Mouse (Mus musculus) embryonic facial prominence, embryonic 10.5 days (tissue): ENCODE measurements at regions not wholly inside any gene's neighbourhood (a gene's known extent, or its start where the extent isn't known, plus 50 kb on each side); places are given as distances from the start of the nearest gene placed in this dataset.

Experiments used
- DNase-seq: peaks from one replicate; pipeline ENCODE4 v3.0.0-alpha.2; 2017; ENCODE audit warnings: low spot score
- H3K27ac ChIP-seq: fragments of 300-500 bp; sonication (generic); replicated peaks from 2 replicates; pipeline ENCODE4 v1.5.1; 2016; ENCODE audit warnings: mild to moderate bottlenecking
- H3K27me3 ChIP-seq: fragments of 300-500 bp; sonication (generic); replicated peaks from 2 replicates; pipeline ENCODE4 v1.6.1; 2016; ENCODE audit warnings: low read depth, mild to moderate bottlenecking; ENCODE audit not compliant: poor library complexity, severe bottlenecking
- H3K36me3 ChIP-seq: fragments of 300-500 bp; sonication (generic); replicated peaks from 2 replicates; pipeline ENCODE4 v1.6.1; 2016; ENCODE audit warnings: mild to moderate bottlenecking, moderate library complexity
- H3K4me1 ChIP-seq: fragments of 300-500 bp; sonication (generic); 2 replicates; pipeline ENCODE4 v1.6.1; 2016
- H3K4me3 ChIP-seq: fragments of 300-500 bp; sonication (generic); 2 replicates; pipeline ENCODE4 v1.5.1; 2016; ENCODE audit warnings: mild to moderate bottlenecking, moderate library complexity
- H3K9me3 ChIP-seq: fragments of 300-500 bp; sonication (generic); 2 replicates; pipeline ENCODE4 v1.6.1; 2016; ENCODE audit warnings: mild to moderate bottlenecking
- WGBS: fragments of 180-500 bp; shearing (Covaris S2); methylation state at CpG from one replicate; pipeline ENCODE4 v1.1.7; 2016; 5-methylcytosine and 5-hydroxymethylcytosine counted together

DNA sequence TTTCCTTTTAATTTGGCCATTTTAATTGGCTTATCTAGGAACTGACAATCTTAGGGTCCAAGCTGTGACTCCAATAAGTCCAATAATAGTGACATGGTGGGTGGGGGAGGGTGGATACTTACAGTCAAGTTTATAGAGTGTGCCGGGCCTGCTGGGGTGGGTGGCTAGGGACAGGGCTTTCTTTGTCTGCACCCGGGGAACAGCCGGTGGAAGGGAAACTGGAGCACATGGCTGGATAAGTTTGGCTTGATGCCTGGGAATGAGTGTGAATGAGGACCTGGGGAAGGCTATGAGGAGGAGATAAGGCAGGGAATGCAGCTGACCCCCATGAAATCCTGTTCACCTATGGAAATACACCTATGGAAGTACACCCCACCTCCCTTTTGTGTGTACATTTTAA is 81.7 kb upstream of the Cers4 start:
- no peaks in the 10 kb centered on the region for H3K36me3 ChIP-seq
- no peak overlapping the region for H3K4me3 ChIP-seq
- no peaks in the 10 kb centered on the region for H3K27me3 ChIP-seq
- DNase-seq: no peak
- no peak overlapping the region for H3K27ac ChIP-seq
- H3K9me3 ChIP-seq: no peaks in the 10 kb centered on the region
- 50% methylated on average over 3 of the region's 3 CpGs for WGBS
- H3K4me1 ChIP-seq: no peaks in the 10 kb centered on the region

DNA sequence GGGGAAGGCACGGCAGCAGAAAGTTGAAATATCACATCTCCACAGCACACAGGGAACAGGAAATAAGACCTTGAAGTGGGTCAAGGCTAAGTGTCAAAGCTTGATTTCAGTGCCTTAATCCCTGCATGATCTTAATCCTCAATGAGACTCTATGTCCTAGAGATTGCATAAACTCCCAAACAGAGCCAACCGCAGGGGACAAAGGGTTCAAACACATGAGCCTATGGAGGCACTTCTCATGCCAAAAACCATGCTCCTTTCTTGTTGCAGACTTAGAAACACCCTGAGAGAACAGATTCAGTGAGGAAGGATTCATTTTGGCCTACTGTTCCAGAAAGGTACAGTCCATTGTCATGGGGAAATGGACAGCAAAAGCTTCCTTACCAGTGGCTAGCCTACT is 81.0 kb upstream of the Cers4 start:
- no peak overlapping the region for H3K4me3 ChIP-seq
- H3K9me3 ChIP-seq: no peaks in the 10 kb centered on the region
- no peak for DNase-seq
- H3K27ac ChIP-seq: no peak overlapping the region
- H3K27me3 ChIP-seq: no peaks in the 10 kb centered on the region
- no peaks in the 10 kb centered on the region for H3K4me1 ChIP-seq
- H3K36me3 ChIP-seq: no peaks in the 10 kb centered on the region
- WGBS: 93% methylated on average over 2 of the region's 2 CpGs

DNA sequence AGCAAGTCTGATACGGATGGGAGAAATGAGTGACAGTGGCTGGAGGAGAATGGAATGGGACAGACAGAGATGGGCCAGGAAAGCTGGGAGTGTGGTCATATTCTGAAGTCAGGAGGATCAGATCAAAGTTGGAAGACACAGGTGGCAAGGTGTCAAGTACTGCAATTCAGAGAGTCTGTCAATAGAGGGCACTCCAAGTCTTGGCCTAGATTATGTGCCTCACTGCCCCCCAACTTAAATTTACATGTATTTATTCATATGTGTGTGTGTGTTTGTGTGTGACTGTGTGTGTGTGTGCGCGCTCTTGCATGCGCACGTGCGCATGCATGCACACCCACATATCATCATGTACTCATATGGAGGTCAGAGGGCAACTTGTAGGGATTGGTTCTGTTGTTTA is 79.6 kb upstream of the Cers4 start:
- H3K9me3 ChIP-seq: no peaks in the 10 kb centered on the region
- 52% methylated on average over 6 of the region's 6 CpGs for WGBS
- peak; percentile 16 for DNase-seq
- H3K4me3 ChIP-seq: no peak overlapping the region
- no peaks in the 10 kb centered on the region for H3K4me1 ChIP-seq
- H3K27ac ChIP-seq: no peak overlapping the region
- H3K27me3 ChIP-seq: no peaks in the 10 kb centered on the region
- no peaks in the 10 kb centered on the region for H3K36me3 ChIP-seq

DNA sequence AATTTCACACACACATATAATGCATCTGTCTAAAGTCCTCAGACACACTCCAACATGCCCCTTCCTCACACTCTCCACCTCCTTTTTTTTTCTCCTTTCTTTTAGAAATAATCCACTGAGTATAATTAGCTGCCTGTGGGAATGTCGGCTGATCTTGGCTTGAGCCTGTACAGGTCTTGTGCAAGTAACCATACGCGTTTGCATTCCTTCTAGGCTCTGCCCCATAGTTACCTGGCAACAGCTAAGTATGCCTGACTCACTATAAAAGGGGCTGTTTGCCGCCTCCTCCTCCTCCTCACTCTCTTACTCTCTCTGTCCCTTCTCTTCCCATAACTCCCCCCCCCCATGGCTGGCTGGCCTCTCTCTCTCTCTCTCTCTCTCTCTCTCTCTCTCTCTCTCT is 79.1 kb upstream of the Cers4 start:
- no peaks in the 10 kb centered on the region for H3K27me3 ChIP-seq
- H3K4me3 ChIP-seq: no peak overlapping the region
- H3K4me1 ChIP-seq: no peaks in the 10 kb centered on the region
- H3K27ac ChIP-seq: no peak overlapping the region
- H3K9me3 ChIP-seq: no peaks in the 10 kb centered on the region
- no peak for DNase-seq
- H3K36me3 ChIP-seq: no peaks in the 10 kb centered on the region
- WGBS: 39% methylated on average over 4 of the region's 4 CpGs

DNA sequence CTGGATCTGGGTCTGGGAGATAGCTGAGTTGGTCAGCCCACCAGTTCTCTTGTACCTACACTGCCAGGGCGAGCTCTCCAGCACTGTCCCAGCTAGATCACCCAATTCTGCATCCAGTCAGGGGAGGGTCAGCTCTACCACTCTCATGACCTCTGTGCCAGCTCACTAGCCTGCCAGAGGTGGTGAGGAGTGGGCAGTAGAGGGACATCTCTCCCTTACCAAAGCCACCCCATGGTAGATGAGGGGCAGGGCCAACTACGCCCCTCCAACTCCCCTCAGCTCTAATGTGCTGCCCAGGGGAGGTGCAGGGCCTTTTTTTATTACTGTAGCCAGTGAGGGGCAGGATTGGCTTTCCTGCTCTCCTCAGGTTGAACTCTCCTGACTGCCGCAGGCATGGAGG is 75.7 kb upstream of the Cers4 start:
- Histone ChIP-seq H3K4me1 (no peaks in the 10 kb centered on the region), H3K9me3 (no peaks in the 10 kb centered on the region), H3K4me3 (no peak overlapping the region), H3K27me3 (no peaks in the 10 kb centered on the region), H3K27ac (no peak overlapping the region), H3K36me3 (no peaks in the 10 kb centered on the region)
- no peak for DNase-seq
- WGBS: 82% methylated on average over 3 of the region's 3 CpGs

DNA sequence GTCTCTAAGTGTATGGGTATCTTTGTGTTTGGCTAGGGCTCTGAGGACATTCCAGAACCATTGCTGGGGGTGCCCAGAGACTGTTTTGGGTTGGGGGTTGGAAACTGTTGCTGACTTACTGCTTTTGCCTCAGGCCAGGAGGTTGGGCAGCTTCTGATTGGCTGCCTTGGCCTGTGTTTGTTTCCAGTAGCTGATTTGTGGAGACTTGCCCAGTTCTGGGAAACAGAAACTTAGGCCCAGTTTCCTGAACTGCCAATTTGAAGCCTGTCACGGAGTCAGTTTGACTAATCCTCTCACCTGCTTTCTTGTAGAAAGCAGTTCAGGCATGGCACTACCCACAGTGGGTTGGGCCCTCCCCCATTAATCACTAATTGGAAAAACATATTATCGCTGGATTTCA is 59.7 kb upstream of the Cers4 start:
- no peak for DNase-seq
- Histone ChIP-seq H3K9me3 (no peaks in the 10 kb centered on the region), H3K4me1 (no peaks in the 10 kb centered on the region), H3K27me3 (no peaks in the 10 kb centered on the region), H3K27ac (no peak overlapping the region), H3K4me3 (no peak overlapping the region), H3K36me3 (no peaks in the 10 kb centered on the region)
- WGBS: 80% methylated on average over 2 of the region's 2 CpGs

DNA sequence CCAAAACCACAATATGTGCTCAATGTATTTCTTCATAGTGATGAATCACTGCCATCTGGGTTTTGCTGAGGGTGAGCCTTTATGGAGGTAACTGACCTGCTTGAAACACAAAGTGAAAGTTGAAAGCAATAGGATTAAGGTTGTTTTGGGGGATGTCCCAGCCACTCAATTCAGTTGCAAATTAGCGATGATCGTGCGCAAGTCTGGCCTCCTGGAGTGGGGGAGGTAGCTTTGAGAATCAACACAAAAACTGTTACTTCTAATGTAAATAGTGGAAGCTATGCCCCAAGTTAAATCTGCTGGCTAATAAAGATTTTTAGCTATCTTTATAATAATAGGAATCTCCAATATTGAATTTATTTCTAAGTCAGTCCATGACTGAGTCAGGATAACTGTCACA is 56.3 kb upstream of the Cers4 start:
- no peak overlapping the region for H3K4me3 ChIP-seq
- no peak overlapping the region for H3K27ac ChIP-seq
- H3K9me3 ChIP-seq: no peaks in the 10 kb centered on the region
- no peaks in the 10 kb centered on the region for H3K36me3 ChIP-seq
- no peak for DNase-seq
- H3K27me3 ChIP-seq: no peaks in the 10 kb centered on the region
- WGBS: 63% methylated on average over 3 of the region's 3 CpGs
- no peaks in the 10 kb centered on the region for H3K4me1 ChIP-seq
